Mouse (Mus musculus): ENCODE results near the gene Sorbs1. TPM values are rescaled to one million over a fixed set of nuclear protein-coding genes. Genes with fewer than 3 reads are reported as not detected.

Sorbs1 gene
- total RNA-seq, 2 experiments from 2014 or later = 234 to 256 TPM

GRCm38 (mm10) chr19:40369852-40370811 is 143.4 kb downstream of the Sorbs1 start:
- DNase-seq = peak; percentile 78

DNA sequence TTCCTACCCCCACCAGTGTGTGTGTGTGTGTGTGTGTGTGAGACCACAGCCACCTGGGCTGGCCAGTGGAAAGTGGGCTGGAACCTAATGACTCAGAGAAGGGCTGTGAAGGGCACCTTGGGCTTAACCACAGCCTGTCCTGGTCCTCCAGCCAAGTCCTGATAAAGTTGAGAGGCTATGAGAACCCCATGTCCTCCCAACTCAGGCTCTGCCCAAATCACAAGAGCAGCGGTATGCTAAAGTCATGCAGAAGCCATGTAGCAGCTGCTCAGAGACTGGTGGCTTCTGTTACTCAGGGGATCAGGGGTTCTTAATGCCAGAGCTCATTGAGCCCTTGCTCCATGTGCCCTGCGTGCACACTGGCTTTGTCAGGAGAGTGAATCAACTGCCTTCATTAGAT is 145.1 kb downstream of the Sorbs1 start:
- DNase-seq = peak; percentile 72

DNA sequence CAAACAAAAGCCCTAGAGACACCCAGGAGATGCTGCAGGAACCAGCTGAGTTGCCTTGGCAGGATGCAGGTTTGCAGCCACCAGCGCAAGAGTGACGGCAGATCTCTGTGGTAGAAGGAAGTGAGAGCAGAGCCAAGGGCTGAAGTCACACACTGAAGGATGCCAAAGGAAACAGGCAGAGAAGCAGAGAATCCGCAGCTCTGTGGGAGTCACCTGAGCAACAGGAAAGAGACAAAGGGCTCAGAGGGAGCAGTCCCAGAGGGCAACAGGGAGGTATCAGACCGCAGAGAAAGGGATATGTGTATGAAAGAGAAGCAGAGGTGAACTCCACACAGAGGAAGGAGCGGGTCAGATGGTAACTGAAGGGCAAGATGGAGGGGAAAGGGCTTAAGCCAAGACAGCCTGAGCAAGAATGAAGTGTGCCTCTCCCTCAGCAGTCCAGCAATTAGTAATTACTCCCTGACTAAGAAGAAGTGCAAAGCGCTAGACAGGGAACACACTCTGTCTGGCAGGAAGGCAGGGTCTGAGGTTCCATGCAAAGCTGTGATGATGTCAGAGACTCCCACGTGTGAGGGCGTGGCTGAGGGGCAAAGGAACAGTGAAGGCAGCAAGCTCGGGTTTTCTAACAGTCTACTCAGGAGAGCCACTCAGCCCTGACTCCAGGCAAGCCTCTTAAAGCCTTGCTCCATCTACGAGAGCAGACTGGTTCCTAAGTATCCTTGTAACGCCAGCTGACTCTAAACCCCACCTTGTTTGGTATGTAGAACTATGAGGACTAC is 147.2 kb downstream of the Sorbs1 start:
- peak; percentile 78 for DNase-seq

GRCm38 (mm10) chr19:40365137-40365536 is 148.4 kb downstream of the Sorbs1 start:
- peak; percentile 73 for DNase-seq

DNA sequence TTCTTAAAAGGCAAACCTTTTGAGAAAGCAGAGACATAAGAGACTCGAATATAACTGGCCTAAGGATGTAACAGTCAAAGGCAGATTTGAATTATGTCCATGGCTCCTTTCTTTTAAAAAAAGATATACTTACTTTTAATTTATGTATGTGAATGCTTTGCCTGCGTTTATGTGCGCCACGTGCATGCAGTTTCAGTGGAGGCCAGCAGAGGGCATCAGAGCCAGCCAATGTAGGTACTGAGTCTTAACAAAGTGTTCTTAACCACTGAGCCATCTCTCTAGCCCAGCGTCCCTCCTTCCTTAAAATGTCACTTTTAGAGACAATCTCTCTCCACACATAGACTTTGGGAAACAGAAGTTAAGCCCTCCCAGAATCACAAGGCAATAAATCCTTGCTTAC is 150.1 kb downstream of the Sorbs1 start:
- DNase-seq = peak; percentile 39

DNA sequence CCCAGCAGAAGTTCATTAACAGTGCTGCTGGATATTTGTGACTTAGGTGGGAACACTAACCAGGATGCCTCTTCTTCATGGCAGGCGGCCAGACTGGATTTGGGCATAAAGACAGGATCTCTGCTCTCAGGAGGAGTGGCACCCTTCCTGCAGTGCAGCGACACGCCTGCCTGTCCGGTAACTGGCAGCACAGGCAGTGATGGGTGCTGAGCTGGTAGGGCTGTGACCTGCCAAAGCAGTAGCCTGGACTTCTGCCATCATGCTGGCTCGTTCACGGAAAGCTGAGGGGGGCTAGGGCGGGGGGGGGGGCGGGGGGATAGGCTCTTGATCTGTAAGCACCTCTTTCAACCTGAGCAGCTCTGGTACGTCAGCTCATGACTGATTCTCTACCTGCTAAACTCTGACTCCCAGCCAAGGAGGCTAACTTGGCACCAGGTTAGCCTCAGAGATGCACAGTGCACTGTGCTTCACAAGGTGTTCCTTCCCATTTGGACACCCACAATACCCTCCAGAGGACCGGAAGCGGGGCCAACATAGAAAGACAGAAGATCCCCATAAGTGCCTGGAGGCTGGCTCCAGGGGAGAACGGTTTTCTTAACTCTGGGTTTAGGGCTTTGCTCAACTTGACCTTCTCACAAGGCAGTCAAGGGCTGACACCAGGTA is 151.2 kb downstream of the Sorbs1 start:
- peak; percentile 75 for DNase-seq

GRCm38 (mm10) chr19:40359712-40360394 is 153.7 kb downstream of the Sorbs1 start:
- no peak for DNase-seq

DNA sequence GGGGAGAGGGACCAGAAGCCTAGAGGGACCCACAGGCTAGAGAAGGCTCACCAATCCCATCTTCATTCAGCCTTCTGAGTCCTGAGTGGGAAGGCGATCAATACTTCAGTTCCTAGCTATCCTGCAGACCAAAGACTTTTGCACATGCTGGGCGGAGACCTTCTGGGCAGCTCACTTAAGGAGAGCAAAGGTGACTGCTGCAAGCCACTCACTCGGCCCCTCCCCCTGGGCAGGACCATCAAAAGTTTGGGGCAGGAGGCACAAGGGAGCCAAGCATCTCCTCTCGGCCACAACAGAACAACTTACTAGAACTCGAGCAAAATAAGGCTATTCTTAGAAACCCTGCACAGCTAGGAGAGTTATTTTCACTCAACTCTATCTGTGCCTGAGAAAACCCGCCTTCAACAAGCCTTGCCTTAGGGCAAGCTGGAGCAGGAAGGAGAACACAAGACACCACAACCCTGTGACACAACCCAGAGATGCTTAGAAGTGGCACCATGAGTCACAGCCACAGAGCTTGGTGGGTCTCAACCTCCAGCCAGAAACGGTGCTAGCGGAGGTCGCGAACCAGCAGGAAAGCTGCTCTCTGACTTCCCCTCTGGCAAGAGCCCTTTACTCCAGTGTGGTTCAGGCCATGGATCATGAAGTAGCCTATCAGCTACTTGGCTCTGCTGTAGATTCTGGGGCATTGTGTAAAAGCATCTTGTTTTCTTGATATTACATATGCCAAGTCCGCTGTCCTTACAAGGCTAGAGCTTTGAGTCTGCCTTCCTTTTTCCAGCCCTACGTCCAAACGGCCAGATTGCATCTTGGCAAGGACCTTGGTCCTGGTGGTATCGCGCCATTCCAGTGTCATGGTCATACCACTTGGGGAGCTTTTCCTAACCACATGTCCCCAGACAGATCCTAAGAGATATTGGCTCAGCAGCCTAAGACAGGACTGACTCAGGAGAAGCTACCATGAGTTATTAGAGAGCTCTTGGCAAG is 156.8 kb downstream of the Sorbs1 start:
- peak; percentile 42 for DNase-seq

DNA sequence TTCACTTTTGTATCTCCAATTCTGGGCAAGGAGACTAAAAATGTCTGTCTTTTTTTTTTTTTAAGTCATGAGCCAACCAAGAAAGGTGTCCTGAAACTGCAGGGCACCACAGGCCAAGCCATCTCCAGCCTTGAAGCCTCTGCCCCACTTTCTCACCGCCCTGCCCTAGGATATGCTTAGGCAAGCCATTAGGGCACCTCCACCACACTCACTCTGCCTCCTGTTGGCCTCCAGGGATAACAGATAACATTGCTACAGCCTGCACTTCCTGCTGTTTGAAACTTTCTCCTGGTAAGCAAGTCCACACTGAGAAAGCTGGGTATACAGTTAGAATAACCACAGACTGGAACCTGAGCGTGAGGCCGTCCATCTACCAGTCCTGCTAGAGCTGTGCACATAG is 158.5 kb downstream of the Sorbs1 start:
- DNase-seq = no peak

DNA sequence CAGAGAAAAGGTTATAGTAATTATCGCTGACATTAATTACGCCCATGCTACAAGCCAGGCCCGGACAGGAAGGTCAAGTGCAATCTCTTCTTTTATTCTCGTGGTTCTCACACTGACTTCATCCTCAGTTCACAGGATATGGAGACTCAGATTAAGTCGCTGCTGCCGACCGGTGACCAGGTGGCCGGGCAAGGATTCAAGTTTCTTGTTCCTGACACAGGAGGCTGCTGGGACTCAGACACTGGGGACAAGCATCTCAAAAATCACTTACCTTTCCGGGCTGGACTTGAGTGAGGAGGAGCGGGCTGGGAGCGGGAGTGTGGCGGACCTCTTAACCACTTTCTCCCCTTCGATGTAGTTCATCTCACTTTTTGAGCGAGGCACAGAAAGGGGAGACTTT is 161.6 kb downstream of the Sorbs1 start:
- no peak for DNase-seq

DNA sequence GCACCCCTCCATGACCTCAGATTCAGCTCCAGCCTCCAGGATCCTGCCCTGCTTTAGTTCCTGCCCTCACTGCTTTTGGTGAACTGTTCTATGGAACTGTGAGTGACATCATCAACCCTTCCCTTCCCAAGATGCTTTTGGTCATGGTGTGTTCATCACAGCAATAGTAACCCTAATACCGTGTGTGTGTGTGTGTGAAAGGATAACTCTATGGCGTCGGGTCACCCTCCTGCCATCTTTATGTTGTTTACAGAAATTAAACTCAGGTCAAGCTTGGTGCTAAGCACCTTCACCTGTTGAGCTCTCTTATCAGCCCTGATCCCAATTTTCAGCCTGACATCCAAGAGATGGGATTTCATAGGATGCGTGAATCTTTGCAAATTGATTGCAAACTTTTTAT is 162.7 kb downstream of the Sorbs1 start:
- no peak for DNase-seq

GRCm38 (mm10) chr19:40349713-40350671 is 163.6 kb downstream of the Sorbs1 start:
- DNase-seq = no peak

GRCm38 (mm10) chr19:40349281-40349680 is 164.3 kb downstream of the Sorbs1 start:
- DNase-seq = no peak

GRCm38 (mm10) chr19:40348652-40349051 is 164.9 kb downstream of the Sorbs1 start:
- DNase-seq = no peak

GRCm38 (mm10) chr19:40348175-40348574 is 165.4 kb downstream of the Sorbs1 start:
- peak; percentile 57 for DNase-seq

GRCm38 (mm10) chr19:40346908-40347307 is 166.7 kb downstream of the Sorbs1 start:
- DNase-seq = peak; percentile 59

GRCm38 (mm10) chr19:40346232-40346844 is 167.2 kb downstream of the Sorbs1 start:
- no peak for DNase-seq

DNA sequence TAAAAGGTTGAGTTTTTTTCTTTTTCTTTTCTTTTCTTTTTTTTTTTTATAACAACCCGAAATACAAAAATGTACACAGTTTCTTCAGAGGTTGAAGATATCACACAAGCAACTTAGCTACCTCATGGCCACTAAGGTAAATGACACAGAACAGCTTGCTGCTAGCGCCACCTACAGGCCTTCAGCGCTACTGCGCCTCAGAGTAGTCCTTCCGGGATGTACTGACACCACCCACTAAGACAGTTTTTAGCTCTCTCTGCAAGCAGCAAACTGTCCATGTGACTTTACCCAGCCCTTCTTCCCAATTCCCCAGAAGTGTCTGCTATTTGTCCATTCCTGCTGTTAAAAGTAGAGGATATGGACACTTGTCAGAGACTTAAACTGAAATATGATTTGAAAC is 167.9 kb downstream of the Sorbs1 start:
- DNase-seq = peak; percentile 73

DNA sequence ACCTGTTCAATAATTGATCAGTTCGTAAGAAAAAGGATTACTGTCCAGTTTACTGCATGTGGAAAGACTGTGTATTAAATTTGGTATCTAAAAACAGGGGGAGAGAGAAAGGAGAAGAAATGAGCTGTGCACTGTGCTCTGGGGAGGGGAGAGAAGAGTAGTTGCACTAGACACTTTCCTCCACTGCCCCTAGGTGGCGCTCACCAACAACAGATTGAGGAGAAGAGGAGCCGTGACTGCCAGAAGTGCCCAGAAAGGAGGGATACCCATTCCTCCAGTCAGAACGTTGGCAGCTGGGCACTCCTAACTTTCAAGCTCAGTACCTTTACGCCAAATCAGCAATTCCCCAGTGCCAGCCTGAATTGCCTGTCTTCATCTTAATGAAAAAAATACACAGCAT is 170.6 kb downstream of the Sorbs1 start:
- DNase-seq = peak; percentile 91

All from heart, postnatal 4 days (tissue).